Mouse (Mus musculus): Measurements from ENCODE around the gene Stat3.

GRCm38 (mm10) chr11:100931254-100931921 lies 8.0 kb downstream of the Stat3 start:
- TF ChIP-seq TAL1 (IDR thresholded peaks at IDR 0.05; ENCODE audit: low read length) (no peak), GATA1 (IDR thresholded peaks at IDR 0.05; ENCODE audit: low read length) (no peak)

All from erythroblast, embryonic 14.5 days (primary cell).